Mouse (Mus musculus) cerebellum, adult 11-12 months (tissue): ENCODE data around the gene Olfr143.

Experiments
- DNase-seq: peaks from one replicate; pipeline ENCODE4 v3.0.0; 2022

Gene Olfr143

DNA sequence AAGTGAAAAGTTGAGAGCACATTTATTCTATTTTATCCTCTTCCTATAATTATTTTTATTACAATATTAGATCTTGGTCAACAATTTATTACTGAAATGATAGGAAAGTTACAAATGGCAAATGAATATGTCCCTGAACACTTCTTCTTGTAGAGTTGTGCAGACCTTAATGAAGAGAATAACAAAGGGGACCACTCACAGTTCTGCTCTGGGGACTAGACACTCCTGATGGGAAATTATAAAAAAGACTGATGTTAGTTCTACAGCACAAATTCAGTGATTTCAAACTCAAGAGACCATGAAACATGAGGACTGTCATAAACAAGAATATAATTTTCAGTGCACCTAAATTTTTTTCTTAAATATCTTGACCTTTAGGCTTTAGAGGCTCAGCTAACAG lies at the start of gene Olfr143:
Gene Olfr143, plus strand, starts transcription at position 301 of the 400 bp plus-strand sequence.
- no peak for DNase-seq

DNA sequence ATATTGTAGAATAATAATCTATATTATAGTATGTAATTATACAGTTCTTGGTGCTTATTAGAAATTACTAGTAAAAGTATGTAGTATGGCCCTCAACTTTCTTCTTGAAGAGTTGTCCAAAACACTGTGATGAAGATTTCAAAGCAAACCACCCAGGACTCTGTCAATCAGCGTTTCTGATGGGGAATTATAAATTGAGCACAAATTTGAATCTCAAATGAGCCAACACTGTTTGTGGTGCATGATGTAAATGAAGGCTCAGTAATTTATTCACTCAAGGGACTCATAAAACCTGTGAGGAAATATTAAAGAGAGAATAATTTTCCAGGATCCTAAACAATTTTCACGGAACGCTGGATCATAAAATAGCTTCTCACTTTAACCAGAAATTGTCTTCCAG lies 44.5 kb upstream of the Olfr143 start, which contains the start of gene Olfr893:
Gene Olfr893, plus strand, starts transcription at position 301 of the 400 bp plus-strand sequence.
- DNase-seq: no peak

DNA sequence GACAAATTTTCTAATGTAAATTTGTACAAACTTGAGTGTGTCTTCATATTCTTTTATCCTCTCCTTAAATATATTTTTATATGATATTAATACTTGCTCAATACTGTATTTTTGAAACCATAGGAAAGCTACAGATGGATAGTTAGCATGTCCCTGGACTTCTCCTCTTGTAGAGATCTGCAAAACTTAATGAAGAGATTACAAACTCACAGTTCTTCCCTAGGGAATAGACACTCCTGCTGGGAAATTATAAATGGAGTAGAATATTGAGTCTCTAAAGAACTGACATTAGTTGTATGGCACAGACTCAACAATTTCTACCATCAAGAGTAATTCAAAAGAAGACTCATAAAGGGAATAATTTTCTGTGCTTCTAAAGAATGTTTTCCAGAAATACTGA lies 34.8 kb upstream of the Olfr143 start, which contains the start of gene Olfr894:
Gene Olfr894, plus strand, starts transcription at position 301 of the 400 bp plus-strand sequence.
- no peak for DNase-seq

DNA sequence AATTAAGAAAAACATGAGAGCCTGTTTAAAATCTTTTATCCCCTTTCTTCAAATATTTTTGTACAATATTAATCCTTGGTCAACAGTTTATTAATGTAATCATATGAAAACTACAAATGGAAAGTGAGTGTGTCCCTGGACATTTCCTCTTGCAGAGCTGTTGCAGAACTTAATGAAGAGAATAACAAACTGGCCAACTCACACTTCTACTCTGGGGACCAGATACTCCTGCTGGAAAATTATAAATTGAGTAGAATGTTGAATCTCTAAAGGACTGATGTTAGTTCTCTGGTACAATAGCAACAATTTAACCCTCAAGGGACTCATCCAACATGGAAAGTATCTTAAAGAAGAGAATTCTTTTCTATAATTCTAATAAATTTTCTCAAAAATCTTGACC lies 15.0 kb downstream of the Olfr143 start, which contains the start of gene Olfr895:
Gene Olfr895, plus strand, starts transcription at position 301 of the 400 bp plus-strand sequence.
- no peak for DNase-seq

DNA sequence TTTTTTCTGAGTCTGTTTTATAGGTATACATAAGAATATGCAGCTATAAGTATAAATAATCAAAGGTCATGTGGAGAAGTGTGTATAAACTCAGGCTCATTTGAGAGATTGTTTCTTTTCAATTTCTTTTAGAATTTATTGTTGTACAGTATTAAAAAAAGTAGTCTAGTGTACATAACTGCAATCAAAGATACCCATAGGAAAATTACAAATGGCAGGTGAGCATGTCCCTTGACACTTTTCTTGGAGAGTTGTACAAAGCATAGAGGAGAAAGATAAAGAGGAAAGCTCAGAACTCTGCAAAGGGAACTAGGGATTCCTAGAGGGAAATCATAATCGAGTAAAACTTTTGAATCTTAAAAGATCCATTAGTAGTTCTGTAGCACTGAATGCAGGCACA lies 38.2 kb downstream of the Olfr143 start, which contains the start of gene Olfr896-ps1:
Gene Olfr896-ps1, plus strand, starts transcription at position 301 of the 400 bp plus-strand sequence.
- no peak for DNase-seq
